Mouse (Mus musculus) cerebellum, adult 11 months (tissue): ENCODE data around the gene Gm29797.

Source experiments
- DNase-seq: peaks from one replicate; pipeline ENCODE4 v3.0.0; 2022

Gm29797 gene

DNA sequence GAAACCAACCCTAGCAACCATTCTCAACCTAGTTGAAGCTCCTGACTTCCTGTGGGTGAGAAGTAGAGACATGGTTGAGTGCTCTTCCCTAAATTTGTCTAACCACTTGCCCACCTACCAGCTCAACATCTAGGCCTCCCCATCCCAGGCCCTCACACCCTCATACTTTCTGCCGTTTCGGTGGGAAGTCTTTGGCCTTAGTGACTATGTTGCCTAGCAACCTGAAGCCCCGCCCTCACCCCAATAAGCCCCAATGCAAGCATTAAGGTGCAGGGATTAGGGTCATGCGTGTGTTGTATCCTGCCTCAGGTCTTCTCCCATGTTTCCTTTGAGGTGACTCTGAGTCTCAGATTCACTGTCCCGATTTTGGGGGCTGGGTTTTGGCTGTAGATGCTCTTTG, 41.4 kb downstream of the Gm29797 start, which contains the start of gene Lkaaear1:
TSS of gene Lkaaear1 (minus strand) at position 202 of the 400 bp plus-strand sequence.
- DNase-seq = no peak

GRCm38 (mm10) chr2:181706668-181707067, 49.8 kb downstream of the Gm29797 start:
- DNase-seq = no peak
